Mouse (Mus musculus): ENCODE data around the gene Brat1. TPM values are rescaled to one million over a fixed set of nuclear protein-coding genes. Genes with fewer than 3 reads are reported as not detected.

Brat1 gene
- polyA plus RNA-seq, 2 experiments, result 4.5 to 5.1 TPM

DNA sequence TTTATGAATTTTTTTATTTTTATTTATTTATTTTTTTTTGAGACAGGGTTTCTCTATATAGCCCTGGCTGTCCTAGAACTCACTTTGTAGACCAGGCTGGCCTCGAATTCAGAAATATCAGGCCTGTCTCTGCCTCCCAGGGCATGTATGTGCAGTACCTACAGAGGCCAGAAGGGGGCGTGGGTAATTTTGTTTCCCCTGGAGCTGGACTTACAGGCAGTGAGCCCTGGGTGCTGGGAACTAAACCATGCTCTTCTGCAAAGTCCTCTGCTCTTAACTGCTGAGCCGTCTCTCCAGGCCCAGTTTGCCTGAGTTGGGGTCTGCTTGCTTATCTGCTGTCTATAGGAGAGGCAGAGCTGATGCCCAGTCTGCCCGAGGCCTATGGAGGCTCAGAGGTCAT, 27.4 kb downstream of the Brat1 start:
- no peak for ATAC-seq (ENCODE audit: insufficient read depth)
- Histone ChIP-seq H3K27ac (no peak overlapping the region), H3K9me3 (ENCODE audit: control insufficient read depth, low read length) (no peaks in the 10 kb centered on the region), H3K9ac (replicated peaks) (no peak overlapping the region), H3K4me2 (ENCODE audit: low read depth) (no peak overlapping the region), H3K36me3 (replicated peaks; ENCODE audit: control insufficient read depth, insufficient read depth, low read depth) (no peaks in the 10 kb centered on the region), H3K4me1 (replicated peaks; ENCODE audit: control insufficient read depth in 2 of 2, insufficient read depth in 2 of 2, low read length in 1 of 2) (no peaks in the 10 kb centered on the region), H3K4me3 (ENCODE audit: insufficient read depth in 1 of 2, low read depth in 2 of 2, low read length in 2 of 2) (no peak overlapping the region), H3K27me3 (ENCODE audit: control insufficient read depth, insufficient read depth, low read length) (peaks cover 21% of the 10 kb centered on the region)
- TF ChIP-seq EP300 (IDR thresholded peaks at IDR 0.05; ENCODE audit: low read depth), result no peak
- peak; percentile 76 for TF ChIP-seq CTCF (IDR thresholded peaks at IDR 0.05; ENCODE audit: low read depth)
- 44% methylated on average over 4 of the region's 4 CpGs for WGBS (ENCODE audit: insufficient replicate concordance)
- no peak for DNase-seq (ENCODE audit: low read depth in 3 of 3, low spot score in 3 of 3)

DNA sequence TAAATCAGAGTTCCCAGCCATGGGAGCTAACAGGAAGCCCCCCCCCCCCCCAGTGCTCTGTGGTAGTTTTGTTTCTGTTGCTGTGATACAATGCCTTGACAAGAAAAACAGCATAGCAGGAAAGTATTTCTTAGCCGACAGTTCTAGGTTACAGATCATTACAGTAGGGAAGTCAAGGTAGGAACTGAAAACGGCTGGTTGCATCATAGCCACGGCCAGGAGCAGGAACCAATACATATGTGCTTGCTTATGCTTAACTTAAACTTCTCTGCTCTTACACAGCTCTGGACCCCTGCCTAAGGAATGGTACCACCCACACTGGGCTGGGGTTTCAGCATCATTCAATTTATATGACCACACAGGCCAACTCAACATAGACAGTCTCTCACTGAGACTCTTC, 28.5 kb downstream of the Brat1 start:
- H3K9ac ChIP-seq (replicated peaks), result no peak overlapping the region
- H3K9me3 ChIP-seq (ENCODE audit: control insufficient read depth, low read length), result no peaks in the 10 kb centered on the region
- H3K27me3 ChIP-seq (ENCODE audit: control insufficient read depth, insufficient read depth, low read length), result peaks cover 21% of the 10 kb centered on the region
- peak in 1 of 3 experiments; percentile 19 for DNase-seq (ENCODE audit: low read depth in 3 of 3, low spot score in 3 of 3)
- no peak for ATAC-seq (ENCODE audit: insufficient read depth)
- WGBS (ENCODE audit: insufficient replicate concordance), result 34% methylated on average over 3 of the region's 3 CpGs
- no peak overlapping the region for H3K27ac ChIP-seq
- no peak for TF ChIP-seq EP300 (IDR thresholded peaks at IDR 0.05; ENCODE audit: low read depth)
- no peaks in the 10 kb centered on the region for H3K4me1 ChIP-seq (replicated peaks; ENCODE audit: control insufficient read depth in 2 of 2, insufficient read depth in 2 of 2, low read length in 1 of 2)
- H3K4me2 ChIP-seq (ENCODE audit: low read depth), result no peak overlapping the region
- no peaks in the 10 kb centered on the region for H3K36me3 ChIP-seq (replicated peaks; ENCODE audit: control insufficient read depth, insufficient read depth, low read depth)
- H3K4me3 ChIP-seq (ENCODE audit: insufficient read depth in 1 of 2, low read depth in 2 of 2, low read length in 2 of 2), result no peak overlapping the region

DNA sequence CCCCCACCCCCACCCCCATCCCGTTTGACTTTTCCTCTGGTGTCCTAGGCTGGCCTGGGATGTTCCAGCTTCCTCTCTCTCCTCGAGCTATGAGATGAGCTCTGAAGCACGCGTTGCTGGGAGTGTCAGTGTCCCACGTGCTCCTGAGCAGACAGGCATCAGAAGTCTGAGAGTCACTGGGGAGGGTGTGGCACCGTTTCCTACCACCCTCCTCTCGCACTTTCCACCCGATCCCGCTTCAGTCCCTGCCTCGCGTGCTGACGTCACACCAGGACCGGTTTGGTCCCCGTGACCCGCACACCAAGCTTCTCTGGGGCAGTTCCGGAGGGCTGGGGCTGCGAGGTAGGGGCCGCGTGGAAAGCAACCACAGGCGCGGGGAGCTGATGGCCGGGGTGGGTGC, 30.5 kb downstream of the Brat1 start:
- H3K9ac ChIP-seq (replicated peaks), result no peak overlapping the region
- no peak for DNase-seq (ENCODE audit: low read depth in 3 of 3, low spot score in 3 of 3)
- 1% methylated on average over 22 of the region's 22 CpGs for WGBS (ENCODE audit: insufficient replicate concordance)

GRCm38 (mm10) chr5:140736166-140736565, 31.4 kb downstream of the Brat1 start:
- TF ChIP-seq CTCF (IDR thresholded peaks at IDR 0.05; ENCODE audit: low read depth) (no peak), EP300 (IDR thresholded peaks at IDR 0.05; ENCODE audit: low read depth) (no peak)
- ATAC-seq (ENCODE audit: insufficient read depth), result no peak
- no peak for DNase-seq (ENCODE audit: low read depth in 3 of 3, low spot score in 3 of 3)

More for the DNA sequence above, 30.5 kb downstream of the Brat1 start:
- TF ChIP-seq CTCF (IDR thresholded peaks at IDR 0.05; ENCODE audit: low read depth) (no peak), EP300 (IDR thresholded peaks at IDR 0.05; ENCODE audit: low read depth) (no peak)
- no peaks in the 10 kb centered on the region for H3K36me3 ChIP-seq (replicated peaks; ENCODE audit: control insufficient read depth, insufficient read depth, low read depth)
- H3K9me3 ChIP-seq (ENCODE audit: control insufficient read depth, low read length), result no peaks in the 10 kb centered on the region
- no peak overlapping the region for H3K27ac ChIP-seq
- H3K4me3 ChIP-seq (ENCODE audit: insufficient read depth in 1 of 2, low read depth in 2 of 2, low read length in 2 of 2), result peak overlapping the region in 1 of 2 experiments; percentile 23; a peak in 2 of 4 replicates
- peaks cover 21% of the 10 kb centered on the region for H3K27me3 ChIP-seq (ENCODE audit: control insufficient read depth, insufficient read depth, low read length)
- H3K4me1 ChIP-seq (replicated peaks; ENCODE audit: control insufficient read depth in 2 of 2, insufficient read depth in 2 of 2, low read length in 1 of 2), result no peaks in the 10 kb centered on the region
- peak overlapping the region; percentile 50 for H3K4me2 ChIP-seq (ENCODE audit: low read depth)
- no peak for ATAC-seq (ENCODE audit: insufficient read depth)

DNA sequence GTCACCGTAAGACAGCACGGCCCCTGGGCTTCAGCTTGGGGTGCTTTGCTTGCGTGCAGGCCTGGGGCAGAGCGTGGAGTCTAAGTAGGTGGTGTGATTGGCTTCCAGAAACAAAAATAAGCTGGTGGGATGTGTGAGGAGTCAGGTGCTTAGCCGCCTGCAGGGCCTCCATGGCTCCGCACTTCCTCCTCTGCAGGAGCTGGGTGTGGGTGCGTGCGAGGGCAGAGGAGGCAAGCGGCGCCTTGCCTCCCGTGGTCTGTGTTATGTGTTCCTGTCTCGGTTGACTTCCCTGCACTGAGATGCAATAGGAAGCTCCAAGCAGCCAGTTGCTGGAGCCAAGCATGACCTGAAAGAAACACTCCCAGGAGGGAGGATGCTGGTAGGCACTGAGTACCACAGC, 35.0 kb downstream of the Brat1 start:
- Histone ChIP-seq H3K9me3 (ENCODE audit: control insufficient read depth, low read length) (no peaks in the 10 kb centered on the region), H3K9ac (replicated peaks) (no peak overlapping the region), H3K36me3 (replicated peaks; ENCODE audit: control insufficient read depth, insufficient read depth, low read depth) (no peaks in the 10 kb centered on the region), H3K27me3 (ENCODE audit: control insufficient read depth, insufficient read depth, low read length) (peaks cover 18% of the 10 kb centered on the region), H3K4me2 (ENCODE audit: low read depth) (no peak overlapping the region), H3K4me1 (replicated peaks; ENCODE audit: control insufficient read depth in 2 of 2, insufficient read depth in 2 of 2, low read length in 1 of 2) (no peaks in the 10 kb centered on the region), H3K27ac (no peak overlapping the region), H3K4me3 (ENCODE audit: insufficient read depth in 1 of 2, low read depth in 2 of 2, low read length in 2 of 2) (no peak overlapping the region)
- DNase-seq (ENCODE audit: low read depth in 3 of 3, low spot score in 3 of 3), result no peak
- TF ChIP-seq EP300 (IDR thresholded peaks at IDR 0.05; ENCODE audit: low read depth) (no peak), CTCF (IDR thresholded peaks at IDR 0.05; ENCODE audit: low read depth) (no peak)
- 51% methylated on average over 12 of the region's 12 CpGs for WGBS (ENCODE audit: insufficient replicate concordance)
- ATAC-seq (ENCODE audit: insufficient read depth), result no peak

More at GRCm38 (mm10) chr5:140736166-140736565, 31.4 kb downstream of the Brat1 start:
- no peaks in the 10 kb centered on the region for H3K9me3 ChIP-seq (ENCODE audit: control insufficient read depth, low read length)
- H3K4me1 ChIP-seq (replicated peaks; ENCODE audit: control insufficient read depth in 2 of 2, insufficient read depth in 2 of 2, low read length in 1 of 2), result no peaks in the 10 kb centered on the region
- no peak overlapping the region; the same call in 1 of the 2 replicates for H3K4me2 ChIP-seq (ENCODE audit: low read depth)
- WGBS (ENCODE audit: insufficient replicate concordance), result 7% methylated on average over 13 of the region's 13 CpGs
- H3K27me3 ChIP-seq (ENCODE audit: control insufficient read depth, insufficient read depth, low read length), result peaks cover 21% of the 10 kb centered on the region
- H3K27ac ChIP-seq, result no peak overlapping the region
- no peak overlapping the region for H3K9ac ChIP-seq (replicated peaks)
- H3K36me3 ChIP-seq (replicated peaks; ENCODE audit: control insufficient read depth, insufficient read depth, low read depth), result no peaks in the 10 kb centered on the region
- no peak overlapping the region for H3K4me3 ChIP-seq (ENCODE audit: insufficient read depth in 1 of 2, low read depth in 2 of 2, low read length in 2 of 2)
